Comparison of ENCODE assay signal across 8 mouse cellular contexts in genomic region chr6:136803739-136804633, GRCm38 (mm10). TPM values are rescaled to one million over a fixed set of nuclear protein-coding genes. Genes with fewer than 3 reads are reported as not detected.
DNase-seq lines count a peak whose midpoint lies in the region; ATAC-seq and TF ChIP-seq lines count a peak whose summit lies in the region.

Hist4h4 (minus strand) TSS chr6:136804415.

- DNase-seq in heart, postnatal 14 days: peak; percentile 96 to 99
- peak; percentile 93 to 99 for DNase-seq in layer of hippocampus, adult 18-20 months (ENCODE audit: low spot score in 2 of 2)
- DNase-seq in lung, adult 2 months: peak; percentile 99
- DNase-seq in thymus, adult 18-20 months: peak; percentile 88 to 93

- H3K27ac ChIP-seq in ES-Bruce4 (ENCODE audit: insufficient read depth, low read length): peak within 1 kb of the TSS; percentile 67
- H3K27ac ChIP-seq in forebrain, embryonic 13.5 days: peak within 1 kb of the TSS; percentile 100

- H3K36me3 ChIP-seq in ES-Bruce4 (ENCODE audit: control insufficient read depth, insufficient read depth, low read length, poor library complexity, severe bottlenecking): no peaks in the 10 kb centered on the region
- H3K36me3 ChIP-seq in forebrain, embryonic 13.5 days (ENCODE audit: poor library complexity, severe bottlenecking): no peaks in the 10 kb centered on the region

- peak; percentile 92 for TF ChIP-seq POLR2A in ES-Bruce4 (IDR thresholded peaks at IDR 0.05; ENCODE audit: insufficient read depth, low read length)
- TF ChIP-seq POLR2A in lung, adult 2 months (IDR thresholded peaks at IDR 0.05; ENCODE audit: borderline replicate concordance, extremely low read depth, low read depth, low read length): peak; percentile 98

- H3K4me1 ChIP-seq in ES-Bruce4 (ENCODE audit: control insufficient read depth, insufficient read depth, low read length): peaks cover 4% of the 10 kb centered on the region
- H3K4me1 ChIP-seq in forebrain, embryonic 13.5 days: peaks cover 17% of the 10 kb centered on the region
- H3K4me1 ChIP-seq in lung, adult 2 months (ENCODE audit: control insufficient read depth, insufficient read depth, low read length): no peaks in the 10 kb centered on the region

- ATAC-seq in cerebellum, adult (ENCODE audit: insufficient number of reproducible peaks, low FRiP score, low TSS enrichment): peak; percentile 70
- ATAC-seq in forebrain, embryonic 13.5 days: peak; percentile 78
- peak; percentile 63 for ATAC-seq in neutrophil, adult 5-6 weeks (ENCODE audit: extremely low read depth, insufficient number of reproducible peaks, low FRiP score, poor library complexity, severe bottlenecking)

- under 1% methylated on average over 50 of the region's 50 CpGs for WGBS in forebrain, embryonic 13.5 days
- under 1% methylated on average over 50 of the region's 50 CpGs for WGBS in lung, adult 2 months

- 0 out of 2 replicates have a peak, but pooled peaks have one; percentile 10 for TF ChIP-seq EP300 in ES-Bruce4 (IDR thresholded peaks at IDR 0.05; ENCODE audit: insufficient read depth, low read depth, low read length)

- H3K4me2 ChIP-seq in forebrain, embryonic 13.5 days: peak within 1 kb of the TSS; percentile 75

- H3K27me3 ChIP-seq in ES-Bruce4 (ENCODE audit: control insufficient read depth, insufficient read depth, low read length, poor library complexity, severe bottlenecking): no peaks in the 10 kb centered on the region; the same call in 1 of the 2 replicates
- H3K27me3 ChIP-seq in forebrain, embryonic 13.5 days: no peaks in the 10 kb centered on the region

- peak within 1 kb of the TSS; percentile 68 for H3K9ac ChIP-seq in ES-Bruce4 (ENCODE audit: low read depth, poor library complexity, severe bottlenecking)
- peak within 1 kb of the TSS; percentile 95 for H3K9ac ChIP-seq in forebrain, embryonic 13.5 days

- H3K4me3 ChIP-seq in ES-Bruce4 (ENCODE audit: low read depth, low read length): peak within 1 kb of the TSS; percentile 65
- H3K4me3 ChIP-seq in forebrain, embryonic 13.5 days: peak within 1 kb of the TSS; percentile 65
- H3K4me3 ChIP-seq in lung, adult 2 months (replicated peaks; ENCODE audit: extremely low read depth, low read depth, low read length): peak within 1 kb of the TSS; percentile 99

- peaks cover 3% of the 10 kb centered on the region; the same call in 1 of the 2 replicates for H3K9me3 ChIP-seq in ES-Bruce4 (replicated peaks; ENCODE audit: control insufficient read depth, insufficient read depth, low read length, poor library complexity, severe bottlenecking)
- no peaks in the 10 kb centered on the region for H3K9me3 ChIP-seq in forebrain, embryonic 13.5 days (replicated peaks)

- no peak for TF ChIP-seq CTCF in ES-Bruce4 (IDR thresholded peaks at IDR 0.05; ENCODE audit: low read depth, low read length)
- TF ChIP-seq CTCF in lung, adult 2 months (IDR thresholded peaks at IDR 0.05; ENCODE audit: insufficient read depth, low read length): no peak

- intact Hi-C loops in heart, postnatal 14 days (cut with DNase I): loop anchor here (2.0 kb wide), 1 partner anchor 27 kb away; no protein-coding TSS in a partner anchor

RNA-seq across cellular contexts. Expression of gene Hist4h4, which starts in this region (rescaled TPM):
- 0.46 and 0.63 TPM in 2 replicates for polyA plus RNA-seq in ES-Bruce4 (2011; ENCODE audit: insufficient read depth, insufficient read length, low read depth, missing spikeins)
- polyA plus RNA-seq in forebrain, embryonic 13.5 days (2015; fragmentation: Nextera tagmentation; extraction: Ambion mirVana): 0.97 and 1.2 TPM in 2 replicates
- total RNA-seq in heart, postnatal 14 days (2021): 10 to 100 TPM; 12.1 to 15.3 TPM
- total RNA-seq in layer of hippocampus, adult 18-20 months (2021): 10 to 100 TPM; 11.8 to 13.2 TPM
- 0.65 and 1.1 TPM in 2 replicates for polyA plus RNA-seq in lung, adult 2 months (2012; rRNA removed)
- 22.1 and 23.3 TPM in 2 replicates for total RNA-seq in neutrophil, adult 5-6 weeks (2017)

Comparison
In these comparisons a context has a peak if more than half of its experiments do, and no peak if none do; other contexts are left out.
1. Peak in every context shown above with its lines: DNase-seq, ATAC-seq, H3K4me3 ChIP-seq and H3K27ac ChIP-seq.